Mouse (Mus musculus) embryonic facial prominence, embryonic 11.5 days (tissue): ENCODE measurements around the gene Asb11. TPM values are rescaled to one million over a fixed set of nuclear protein-coding genes. Genes with fewer than 3 reads are reported as not detected.

ENCODE experiments used
- ATAC-seq: fragments of 200-750 bp; cut with Nextera tagmentation; replicated peaks from 2 replicates; pipeline ENCODE4 v1.8.0; 2017; ENCODE audit warnings: low read depth; ENCODE audit not compliant: insufficient number of reproducible peaks, low FRiP score, low TSS enrichment
- DNase-seq: peaks from one replicate; pipeline ENCODE4 v3.0.0-alpha.2; 2015; ENCODE audit warnings: low spot score
- H3K27ac ChIP-seq: fragments of 300-500 bp; sonication (generic); replicated peaks from 2 replicates; pipeline ENCODE4 v1.5.1; 2014; ENCODE audit warnings: mild to moderate bottlenecking, low read depth, low read length, control low read depth
- H3K27me3 ChIP-seq: fragments of 300-500 bp; sonication (generic); 2 replicates; pipeline ENCODE4 v1.6.1; 2014; ENCODE audit warnings: mild to moderate bottlenecking, low read length, moderate library complexity, mixed read lengths; ENCODE audit not compliant: control insufficient read depth, insufficient read depth
- H3K36me3 ChIP-seq: fragments of 300-500 bp; sonication (generic); replicated peaks from 2 replicates; pipeline ENCODE4 v1.6.1; 2014; ENCODE audit warnings: low read depth, mild to moderate bottlenecking, low read length, moderate library complexity, mixed read lengths; ENCODE audit not compliant: control insufficient read depth, insufficient read depth
- H3K4me1 ChIP-seq: fragments of 300-500 bp; sonication (generic); 2 replicates; pipeline ENCODE4 v1.6.1; 2014; ENCODE audit warnings: low read length, mixed read lengths; ENCODE audit not compliant: control insufficient read depth, insufficient read depth
- H3K4me2 ChIP-seq: fragments of 300-500 bp; sonication (generic); 2 replicates; pipeline ENCODE4 v1.6.1; 2014; ENCODE audit warnings: low read depth, mild to moderate bottlenecking, control low read depth, low read length, moderate library complexity
- H3K4me3 ChIP-seq: fragments of 300-500 bp; sonication (generic); 2 replicates; pipeline ENCODE4 v1.5.1; 2014; ENCODE audit warnings: low read depth, low read length, control low read depth
- H3K9ac ChIP-seq: fragments of 300-500 bp; sonication (generic); replicated peaks from 2 replicates; pipeline ENCODE4 v1.6.1; 2014; ENCODE audit warnings: mild to moderate bottlenecking, control low read depth, low read length
- H3K9me3 ChIP-seq: fragments of 300-500 bp; sonication (generic); replicated peaks from 2 replicates; pipeline ENCODE4 v1.6.1; 2016; ENCODE audit warnings: mild to moderate bottlenecking, low read length, inconsistent platforms, mixed read lengths; ENCODE audit not compliant: control insufficient read depth
- WGBS: fragments of 180-500 bp; shearing (Covaris S2); extraction: QIAGEN DNeasy Blood & Tissue Kit; methylation state at CpG from one replicate; pipeline ENCODE4 v1.1.7; 2014; 5-methylcytosine and 5-hydroxymethylcytosine counted together
- polyA plus RNA-seq: library from polyadenylated mRNA; unstranded; fragments of >200 nt; fragmentation: Nextera tagmentation; extraction: Ambion mirVana; gene quantifications from 2 replicates; pipeline ENCODE4 v1.2.1, GENCODE M21; 2014

Gene Asb11
- polyA plus RNA-seq, 1 experiment from 2014 or later, result not detected

- Histone ChIP-seq H3K4me2 (no peak overlapping the region), H3K27ac (no peak overlapping the region), H3K4me1 (no peaks in the 10 kb centered on the region), H3K36me3 (no peaks in the 10 kb centered on the region), H3K9ac (no peak overlapping the region), H3K4me3 (no peak overlapping the region), H3K27me3 (no peaks in the 10 kb centered on the region), H3K9me3 (no peaks in the 10 kb centered on the region)
- WGBS, result 98% methylated on average over 2 of the region's 2 CpGs
- DNase-seq (no peak), ATAC-seq (no peak)
These were observed 5.7 kb upstream of the Asb11 start for GRCm38 (mm10) chrX:164431133-164431532.

- H3K9ac ChIP-seq, result no peak overlapping the region
- H3K4me3 ChIP-seq, result no peak overlapping the region
- H3K27ac ChIP-seq, result no peak overlapping the region
- H3K36me3 ChIP-seq, result no peaks in the 10 kb centered on the region
- DNase-seq (no peak), ATAC-seq (no peak)
- H3K4me2 ChIP-seq, result no peak overlapping the region
- H3K27me3 ChIP-seq, result no peaks in the 10 kb centered on the region
- WGBS, result 88% methylated on average over 6 of the region's 6 CpGs
- no peaks in the 10 kb centered on the region for H3K9me3 ChIP-seq
- no peaks in the 10 kb centered on the region for H3K4me1 ChIP-seq
These were observed 5.3 kb upstream of the Asb11 start for GRCm38 (mm10) chrX:164431541-164431940.

- H3K36me3 ChIP-seq, result no peaks in the 10 kb centered on the region
- WGBS, result 96% methylated on average over 9 of the region's 9 CpGs
- no peak overlapping the region for H3K4me3 ChIP-seq
- no peaks in the 10 kb centered on the region for H3K27me3 ChIP-seq
- no peak overlapping the region for H3K4me2 ChIP-seq
- no peak overlapping the region for H3K9ac ChIP-seq
- H3K9me3 ChIP-seq, result no peaks in the 10 kb centered on the region
- H3K4me1 ChIP-seq, result no peaks in the 10 kb centered on the region
- ATAC-seq, result no peak
- H3K27ac ChIP-seq, result no peak overlapping the region
- no peak for DNase-seq
These were observed 4.1 kb upstream of the Asb11 start for GRCm38 (mm10) chrX:164432682-164433081.

- no peaks in the 10 kb centered on the region; the same call in 1 of the 2 replicates for H3K27me3 ChIP-seq
- WGBS, result 79% methylated on average over 7 of the region's 7 CpGs
- no peak overlapping the region for H3K4me2 ChIP-seq
- no peak overlapping the region for H3K27ac ChIP-seq
- ATAC-seq, result no peak
- H3K4me3 ChIP-seq, result no peak overlapping the region
- H3K9ac ChIP-seq, result no peak overlapping the region
- H3K36me3 ChIP-seq, result no peaks in the 10 kb centered on the region
- DNase-seq, result no peak
- H3K9me3 ChIP-seq, result no peaks in the 10 kb centered on the region
- H3K4me1 ChIP-seq, result no peaks in the 10 kb centered on the region
These were observed 2.7 kb downstream of the Asb11 start for GRCm38 (mm10) chrX:164439462-164439861.

GRCm38 (mm10) chrX:164440140-164440539, 3.3 kb downstream of the Asb11 start:
- DNase-seq, result no peak
- no peak overlapping the region for H3K4me2 ChIP-seq
- 75% methylated on average over 2 of the region's 2 CpGs for WGBS
- no peak for ATAC-seq
- no peaks in the 10 kb centered on the region; the same call in 1 of the 2 replicates for H3K27me3 ChIP-seq
- no peak overlapping the region for H3K4me3 ChIP-seq
- H3K9ac ChIP-seq, result no peak overlapping the region
- no peaks in the 10 kb centered on the region for H3K4me1 ChIP-seq
- H3K9me3 ChIP-seq, result no peaks in the 10 kb centered on the region
- no peaks in the 10 kb centered on the region for H3K36me3 ChIP-seq
- H3K27ac ChIP-seq, result no peak overlapping the region

- Histone ChIP-seq H3K27me3 (no peaks in the 10 kb centered on the region; the same call in 1 of the 2 replicates), H3K4me1 (no peaks in the 10 kb centered on the region), H3K4me2 (no peak overlapping the region), H3K9me3 (no peaks in the 10 kb centered on the region), H3K36me3 (no peaks in the 10 kb centered on the region), H3K27ac (no peak overlapping the region), H3K9ac (no peak overlapping the region), H3K4me3 (no peak overlapping the region)
- 68% methylated on average over 3 of the region's 3 CpGs for WGBS
- ATAC-seq (no peak), DNase-seq (no peak)
These were observed 3.9 kb downstream of the Asb11 start for GRCm38 (mm10) chrX:164440703-164441102.

GRCm38 (mm10) chrX:164441306-164441705, 4.5 kb downstream of the Asb11 start:
- Histone ChIP-seq H3K9ac (no peak overlapping the region), H3K36me3 (no peaks in the 10 kb centered on the region), H3K4me1 (no peaks in the 10 kb centered on the region), H3K27me3 (no peaks in the 10 kb centered on the region; the same call in 1 of the 2 replicates), H3K27ac (no peak overlapping the region), H3K9me3 (no peaks in the 10 kb centered on the region), H3K4me2 (no peak overlapping the region), H3K4me3 (no peak overlapping the region)
- DNase-seq (no peak), ATAC-seq (no peak)
- 77% methylated on average over 3 of the region's 3 CpGs for WGBS

- H3K27ac ChIP-seq, result no peak overlapping the region
- WGBS, result 88% methylated on average over 12 of the region's 12 CpGs
- no peak overlapping the region for H3K4me3 ChIP-seq
- no peaks in the 10 kb centered on the region for H3K9me3 ChIP-seq
- DNase-seq (no peak), ATAC-seq (no peak)
- H3K4me2 ChIP-seq, result no peak overlapping the region
- no peaks in the 10 kb centered on the region; the same call in 1 of the 2 replicates for H3K27me3 ChIP-seq
- H3K4me1 ChIP-seq, result no peaks in the 10 kb centered on the region
- H3K9ac ChIP-seq, result no peak overlapping the region
- no peaks in the 10 kb centered on the region for H3K36me3 ChIP-seq
These were observed 8.8 kb downstream of the Asb11 start for GRCm38 (mm10) chrX:164445601-164446000.
